9 mouse cellular contexts compared by ENCODE assay signal in the genomic region with DNA sequence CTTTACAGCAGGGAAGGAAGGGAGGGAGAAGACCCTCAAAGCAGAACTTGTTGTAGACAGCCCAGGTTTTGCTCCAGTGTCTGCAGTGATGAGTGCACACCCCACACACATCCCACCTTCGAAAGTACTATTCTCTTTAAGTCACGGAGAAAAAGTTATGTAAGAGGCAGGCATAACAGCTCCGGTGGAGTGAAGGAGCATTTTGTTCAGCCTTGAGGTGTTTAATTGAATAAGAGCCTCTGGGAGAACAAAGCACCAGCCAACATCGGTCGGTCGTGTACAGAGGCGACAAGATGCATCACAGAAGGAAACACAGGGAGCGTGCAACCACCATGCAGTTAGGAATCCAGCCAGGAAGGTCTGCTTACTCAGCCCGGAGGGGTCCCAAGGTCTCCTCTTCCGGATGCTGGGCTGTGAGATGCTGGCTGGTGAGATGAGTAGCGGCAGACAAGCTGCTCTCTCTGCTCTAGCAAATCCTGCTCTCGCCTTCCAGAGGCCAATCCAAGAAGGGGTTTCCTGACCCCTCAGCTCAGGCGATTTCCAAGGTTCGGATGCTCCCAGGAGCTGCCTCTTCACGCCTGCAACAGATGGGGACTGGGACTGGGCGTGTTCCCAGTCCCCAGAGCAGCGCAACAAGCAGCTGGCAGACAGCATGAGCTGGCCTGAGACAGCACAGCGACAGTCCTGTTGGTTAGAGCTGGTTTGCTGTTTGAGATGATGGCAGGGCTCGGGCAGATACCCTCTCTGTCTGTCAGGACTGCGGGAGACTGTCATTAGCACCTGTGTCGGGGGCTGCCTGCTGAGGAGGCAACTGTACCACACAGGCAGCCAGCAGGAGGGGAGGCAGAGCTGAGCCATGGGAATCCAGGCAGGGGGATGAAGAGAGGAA. TPM values are rescaled to one million over a fixed set of nuclear protein-coding genes. Genes with fewer than 3 reads are reported as not detected.
DNase-seq lines count a peak whose midpoint lies in the region; ATAC-seq and TF ChIP-seq lines count a peak whose summit lies in the region.
"Had no signal": no experiment of that assay in that cellular context is flagged by ENCODE, and none has a peak within 500 bp of the region (broad histone marks: within the 10 kb centered on the region; RNA-seq: fewer than 3 reads in every experiment).

No protein-coding gene starts in this region.

- H3K27ac ChIP-seq in heart, embryonic 10.5 days, result peak overlapping the region; percentile 30; the same call in 1 of the 2 replicates
- H3K27ac ChIP-seq in cerebellum, adult 2 months (ENCODE audit: insufficient read depth, low read length), result peak overlapping the region; percentile 60
- H3K27ac ChIP-seq in forebrain, postnatal 0 days (ENCODE audit: low read depth, low read length), result no peak overlapping the region

- peaks cover 35% of the 10 kb centered on the region for H3K27me3 ChIP-seq in heart, embryonic 10.5 days (ENCODE audit: insufficient read depth, poor library complexity, severe bottlenecking)
- H3K27me3 ChIP-seq in cerebellum, adult 2 months (ENCODE audit: control insufficient read depth, insufficient read depth, low read length), result no peaks in the 10 kb centered on the region
- H3K27me3 ChIP-seq in forebrain, postnatal 0 days (ENCODE audit: insufficient read depth, low read length), result no peaks in the 10 kb centered on the region
- H3K27me3 ChIP-seq: CH12.LX had no signal

- H3K4me2 ChIP-seq in forebrain, postnatal 0 days (ENCODE audit: low read depth), result peak overlapping the region; percentile 37

- intact Hi-C loops in left cerebral cortex, postnatal 14 days (cut with DNase I), result no loop called here

- peak; percentile 63 for ATAC-seq in forebrain, postnatal 0 days

- no peak for TF ChIP-seq CTCF in cerebellum, adult 2 months (IDR thresholded peaks at IDR 0.05; ENCODE audit: borderline replicate concordance, insufficient read depth, low read depth, low read length)
- TF ChIP-seq CTCF in forebrain, postnatal 0 days (IDR thresholded peaks at IDR 0.05; ENCODE audit: low read depth), result no peak; the same call in 1 of the 2 replicates

- no peaks in the 10 kb centered on the region for H3K9me3 ChIP-seq in heart, embryonic 10.5 days
- no peaks in the 10 kb centered on the region for H3K9me3 ChIP-seq in forebrain, postnatal 0 days (ENCODE audit: low read length)

- H3K4me3 ChIP-seq in heart, embryonic 10.5 days, result peak overlapping the region; percentile 15; the same call in 1 of the 2 replicates
- H3K4me3 ChIP-seq in cerebellum, adult 2 months (replicated peaks; ENCODE audit: insufficient read depth, low read depth, low read length), result peak overlapping the region; percentile 63
- no peak overlapping the region for H3K4me3 ChIP-seq in forebrain, postnatal 0 days (ENCODE audit: low read depth, low read length)

- H3K9ac ChIP-seq in forebrain, postnatal 0 days, result peak overlapping the region; percentile 29; the same call in 1 of the 2 replicates

- H3K4me1 ChIP-seq in heart, embryonic 10.5 days, result peaks cover 66% of the 10 kb centered on the region
- peaks cover 69% of the 10 kb centered on the region for H3K4me1 ChIP-seq in cerebellum, adult 2 months (ENCODE audit: control insufficient read depth, insufficient read depth, low read length)
- peaks cover 11% of the 10 kb centered on the region; the same call in 1 of the 2 replicates for H3K4me1 ChIP-seq in forebrain, postnatal 0 days (ENCODE audit: insufficient read depth)

- DNase-seq in heart, embryonic 10.5 days (ENCODE audit: low spot score), result no peak
- DNase-seq in heart, adult 9 months (ENCODE audit: low spot score in 2 of 2), result no peak
- DNase-seq in cerebellum, adult 2 months, result peak; percentile 78 to 79
- DNase-seq in forebrain, postnatal 0 days, result peak; percentile 55
- peak; percentile 40 to 59 for DNase-seq in left cerebral cortex, postnatal 14 days (ENCODE audit: low spot score in 2 of 2)
- DNase-seq in retina, embryonic 14.5 days (ENCODE audit: low spot score), result peak; percentile 55
- no peak for DNase-seq in thymus, adult 18-20 months
- DNase-seq in testis, postnatal 14 days (ENCODE audit: low spot score), result no peak

- peak; percentile 31; the same call in 1 of the 2 replicates for TF ChIP-seq POLR2A in cerebellum, adult 2 months (IDR thresholded peaks at IDR 0.05; ENCODE audit: borderline replicate concordance, insufficient read depth, low read length)

- no peaks in the 10 kb centered on the region for H3K36me3 ChIP-seq in heart, embryonic 10.5 days
- no peaks in the 10 kb centered on the region for H3K36me3 ChIP-seq in forebrain, postnatal 0 days (ENCODE audit: insufficient read depth)

- WGBS in heart, embryonic 10.5 days, result 19% methylated on average over 21 of the region's 21 CpGs
- WGBS in cerebellum, adult 2 months, result 8% methylated on average over 21 of the region's 21 CpGs
- 16% methylated on average over 21 of the region's 21 CpGs for WGBS in forebrain, postnatal 0 days

RNA-seq across cellular contexts. Expression of a gene that starts 41.3 kb away (rescaled TPM):
- 65.1 and 100 TPM in 2 replicates for polyA plus RNA-seq in heart, embryonic 10.5 days (2016; fragmentation: Nextera tagmentation; extraction: Ambion mirVana)
- 92.0 and 99.4 TPM in 2 replicates for polyA plus RNA-seq in cerebellum, adult 2 months (2012; rRNA removed)
- total RNA-seq in forebrain, postnatal 0 days (2014; rRNA removed), result 62.4 and 72.2 TPM in 2 replicates
- polyA plus RNA-seq in forebrain, postnatal 0 days (2015; fragmentation: Nextera tagmentation; extraction: Ambion mirVana), result 94.9 and 112 TPM in 2 replicates
- total RNA-seq in left cerebral cortex, postnatal 14 days (2021), result 100 to 1,000 TPM in 1 of 2 experiments, 10 to 100 TPM in 1; 99.4 to 104 TPM

Comparison
In these comparisons a context has a peak if more than half of its experiments do, and no peak if none do; other contexts are left out.
1. DNase-seq: peak in cerebellum, adult 2 months (2 of 2), forebrain, postnatal 0 days (single experiment), left cerebral cortex, postnatal 14 days (2 of 2) and retina, embryonic 14.5 days (single experiment); none in heart, embryonic 10.5 days (single experiment), heart, adult 9 months (0 of 2), thymus, adult 18-20 months (0 of 2) and testis, postnatal 14 days (single experiment).